In the genomic region with DNA sequence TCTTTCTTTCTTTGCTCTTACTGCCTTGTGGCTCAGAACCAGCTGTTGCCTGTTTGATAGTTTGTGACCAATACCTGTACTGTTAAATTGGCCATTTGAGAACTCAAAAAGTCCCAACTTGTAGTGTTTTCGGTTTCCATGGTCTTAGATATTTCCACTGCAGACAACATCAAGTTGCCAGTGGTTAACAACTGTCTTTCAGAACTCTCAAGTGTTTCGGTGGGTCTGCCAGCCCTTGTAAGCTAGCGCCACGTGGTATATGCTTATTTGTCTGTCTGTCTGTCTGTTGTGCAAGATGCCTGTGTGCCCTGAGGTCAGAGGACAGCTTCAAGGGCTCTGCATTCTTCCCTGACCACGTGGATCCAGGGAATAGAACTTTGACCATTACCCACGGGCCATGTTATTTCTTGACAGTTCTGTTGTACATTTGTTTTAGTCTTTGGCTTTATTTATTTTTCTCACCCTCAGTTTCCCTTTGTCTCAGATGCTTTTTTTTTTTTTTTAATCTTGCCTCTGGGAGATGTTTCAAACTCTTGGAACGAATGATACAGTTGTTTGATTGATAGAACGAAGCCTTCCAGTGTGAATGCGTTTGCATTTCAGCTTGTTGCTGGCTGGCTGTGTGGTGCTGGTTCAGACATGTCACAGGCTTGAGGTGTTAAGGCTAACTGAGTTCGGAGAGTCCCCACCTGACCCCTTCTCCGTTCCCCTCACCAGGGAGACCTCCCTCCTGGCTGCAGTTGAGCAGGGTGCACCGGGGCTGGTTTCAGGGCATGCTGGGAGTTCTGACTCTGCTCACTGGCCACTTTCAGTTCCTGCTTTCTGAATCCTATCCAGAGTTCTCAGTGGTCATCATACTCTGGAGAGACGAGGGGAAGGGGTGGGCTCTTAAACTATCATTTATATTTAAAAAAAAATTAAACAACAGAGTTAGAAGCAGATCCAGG, we compare ENCODE assay signal across 28 mouse cellular contexts. TPM values are rescaled to one million over a fixed set of nuclear protein-coding genes. Genes with fewer than 3 reads are reported as not detected.
DNase-seq lines count a peak whose midpoint lies in the region; ATAC-seq lines count a peak whose summit lies in the region.
"Had no signal": no experiment of that assay in that cellular context is flagged by ENCODE, and none has a peak within 500 bp of the region (broad histone marks: within the 10 kb centered on the region; RNA-seq: fewer than 3 reads in every experiment).

No protein-coding gene starts in this region.

- no peaks in the 10 kb centered on the region for H3K4me1 ChIP-seq in liver, embryonic 16.5 days (ENCODE audit: control insufficient read depth, low read depth, low read length)
- H3K4me1 ChIP-seq in liver, embryonic 12.5 days = peaks cover 5% of the 10 kb centered on the region; the same call in 1 of the 2 replicates
- no peaks in the 10 kb centered on the region for H3K4me1 ChIP-seq in embryonic facial prominence, embryonic 10.5 days
- H3K4me1 ChIP-seq: embryonic facial prominence, embryonic 12.5 days; forebrain, embryonic 15.5 days; heart, embryonic 15.5 days; hindbrain, embryonic 12.5 days; limb, embryonic 13.5 days; midbrain, embryonic 15.5 days; neural tube, embryonic 12.5 days had no signal

- H3K36me3 ChIP-seq in liver, embryonic 16.5 days (ENCODE audit: control insufficient read depth, insufficient read depth) = no peaks in the 10 kb centered on the region
- H3K36me3 ChIP-seq in liver, embryonic 12.5 days = no peaks in the 10 kb centered on the region
- H3K36me3 ChIP-seq in embryonic facial prominence, embryonic 10.5 days (replicated peaks) = no peaks in the 10 kb centered on the region
- H3K36me3 ChIP-seq: embryonic facial prominence, embryonic 12.5 days; forebrain, embryonic 15.5 days; G1E; heart, embryonic 15.5 days; hindbrain, embryonic 12.5 days; limb, embryonic 13.5 days; liver, embryonic 15.5 days; midbrain, embryonic 15.5 days; neural tube, embryonic 12.5 days had no signal

- no peaks in the 10 kb centered on the region; the same call in 1 of the 2 replicates for H3K9me3 ChIP-seq in liver, embryonic 16.5 days (replicated peaks; ENCODE audit: control insufficient read depth, low read length)
- peaks cover 13% of the 10 kb centered on the region; the same call in 1 of the 2 replicates for H3K9me3 ChIP-seq in liver, embryonic 12.5 days (replicated peaks)
- H3K9me3 ChIP-seq in embryonic facial prominence, embryonic 10.5 days = peaks cover 14% of the 10 kb centered on the region; the same call in 1 of the 2 replicates
- H3K9me3 ChIP-seq: heart, embryonic 15.5 days; hindbrain, embryonic 12.5 days; liver, embryonic 15.5 days; midbrain, embryonic 15.5 days had no signal

- H3K4me3 ChIP-seq in liver, embryonic 16.5 days (ENCODE audit: low read depth, low read length) = no peak overlapping the region
- H3K4me3 ChIP-seq in liver, embryonic 12.5 days = no peak overlapping the region
- H3K4me3 ChIP-seq in embryonic facial prominence, embryonic 10.5 days = no peak overlapping the region
- H3K4me3 ChIP-seq: embryonic facial prominence, embryonic 12.5 days; forebrain, embryonic 15.5 days; gastrocnemius, adult 2 months; heart, embryonic 15.5 days; hindbrain, embryonic 12.5 days; limb, embryonic 13.5 days; liver, embryonic 15.5 days; midbrain, embryonic 15.5 days; neural tube, embryonic 12.5 days had no signal

- WGBS in liver, embryonic 16.5 days (ENCODE audit: insufficient replicate concordance) = 47% methylated on average over 13 of the region's 13 CpGs
- WGBS in liver, embryonic 12.5 days (ENCODE audit: insufficient replicate concordance) = 54% methylated on average over 13 of the region's 13 CpGs
- 76% methylated on average over 13 of the region's 13 CpGs for WGBS in embryonic facial prominence, embryonic 10.5 days

- H3K4me2 ChIP-seq in liver, embryonic 16.5 days (ENCODE audit: low read depth, low read length) = no peak overlapping the region
- H3K4me2 ChIP-seq in liver, embryonic 12.5 days = no peak overlapping the region
- H3K4me2 ChIP-seq: embryonic facial prominence, embryonic 12.5 days; forebrain, embryonic 15.5 days; heart, embryonic 15.5 days; hindbrain, embryonic 12.5 days; limb, embryonic 13.5 days; liver, embryonic 15.5 days; midbrain, embryonic 15.5 days; neural tube, embryonic 12.5 days had no signal

- no peak overlapping the region for H3K27ac ChIP-seq in liver, embryonic 16.5 days (ENCODE audit: low read length)
- no peak overlapping the region for H3K27ac ChIP-seq in liver, embryonic 12.5 days
- H3K27ac ChIP-seq in embryonic facial prominence, embryonic 10.5 days (replicated peaks) = no peak overlapping the region
- H3K27ac ChIP-seq: embryonic facial prominence, embryonic 12.5 days; forebrain, embryonic 15.5 days; gastrocnemius, adult 2 months; heart, embryonic 15.5 days; hindbrain, embryonic 12.5 days; hindbrain, postnatal 0 days; kidney, postnatal 0 days; limb, embryonic 13.5 days; liver, embryonic 15.5 days; midbrain, embryonic 15.5 days; neural tube, embryonic 12.5 days had no signal

- peak; percentile 68 for DNase-seq in yolk sac, embryonic 10.5 days (ENCODE audit: low spot score)
- no peak for DNase-seq in gastrocnemius, postnatal 10 days
- no peak for DNase-seq in embryonic facial prominence, embryonic 10.5 days (ENCODE audit: low spot score)
- DNase-seq: adrenal gland, postnatal 10 days; B cell, adult 2 months; cerebellum, adult 8-10 months; cerebellum, postnatal 25 days; gastrocnemius, adult 2 months; heart, postnatal 36 days; kidney, adult 8-10 months; kidney, postnatal 4 days; lung, postnatal 36 days; right cerebral cortex, postnatal 4 days had no signal

- ATAC-seq in liver, embryonic 16.5 days (ENCODE audit: low read depth) = peak; percentile 63
- no peak for ATAC-seq in liver, embryonic 12.5 days
- ATAC-seq in common myeloid progenitor, adult 5-6 weeks (replicated peaks; ENCODE audit: low read depth, poor library complexity, severe bottlenecking) = 0 out of 2 replicates have a peak, but pooled peaks have one; percentile 47
- ATAC-seq in megakaryocyte progenitor cell, adult 5-6 weeks (replicated peaks; ENCODE audit: poor library complexity) = peak; percentile 58
- ATAC-seq: forebrain, embryonic 15.5 days; hindbrain, postnatal 0 days; midbrain, embryonic 15.5 days had no signal

- no peak overlapping the region for H3K9ac ChIP-seq in liver, embryonic 16.5 days (ENCODE audit: low read depth, low read length)
- H3K9ac ChIP-seq in liver, embryonic 12.5 days = no peak overlapping the region
- H3K9ac ChIP-seq: embryonic facial prominence, embryonic 12.5 days; forebrain, embryonic 15.5 days; heart, embryonic 15.5 days; hindbrain, embryonic 12.5 days; limb, embryonic 13.5 days; liver, embryonic 15.5 days; midbrain, embryonic 15.5 days; neural tube, embryonic 12.5 days had no signal

- no peaks in the 10 kb centered on the region for H3K27me3 ChIP-seq in liver, embryonic 16.5 days (ENCODE audit: control insufficient read depth, insufficient read depth, low read depth, low read length)
- H3K27me3 ChIP-seq in liver, embryonic 12.5 days (replicated peaks) = peaks cover 19% of the 10 kb centered on the region
- H3K27me3 ChIP-seq in embryonic facial prominence, embryonic 10.5 days (replicated peaks; ENCODE audit: low read depth, poor library complexity, severe bottlenecking) = peaks cover 30% of the 10 kb centered on the region
- H3K27me3 ChIP-seq: forebrain, embryonic 15.5 days had no signal

RNA-seq across cellular contexts. Expression of a gene that starts 7.2 kb away (rescaled TPM):
- polyA plus RNA-seq in liver, embryonic 16.5 days (2015; fragmentation: Nextera tagmentation; extraction: Ambion mirVana) = 3.8 and 4.2 TPM in 2 replicates
- 2.3 and 2.6 TPM in 2 replicates for polyA plus RNA-seq in liver, embryonic 12.5 days (2016; fragmentation: Nextera tagmentation; extraction: Ambion mirVana)
- total RNA-seq in common myeloid progenitor, adult 5-6 weeks (2017) = 77.8 and 120 TPM in 2 replicates
- total RNA-seq in megakaryocyte progenitor cell, adult 5-6 weeks (2015) = 27.6 and 30.5 TPM in 2 replicates
- 62.5 and 82.8 TPM in 2 replicates for total RNA-seq in megakaryocyte progenitor cell, adult 5-6 weeks (2017)
- 1 to 10 TPM; 2.6 to 3.8 TPM for total RNA-seq in gastrocnemius, postnatal 10 days (2021)
- 2.8 and 2.9 TPM in 2 replicates for polyA plus RNA-seq in embryonic facial prominence, embryonic 10.5 days (2016; fragmentation: Nextera tagmentation; extraction: Ambion mirVana)

RNA-seq across cellular contexts. Expression of a gene that starts 7.4 kb away (rescaled TPM):
- 9.6 and 9.7 TPM in 2 replicates for polyA plus RNA-seq in liver, embryonic 16.5 days (2015; fragmentation: Nextera tagmentation; extraction: Ambion mirVana)
- 4.5 and 5.0 TPM in 2 replicates for polyA plus RNA-seq in liver, embryonic 12.5 days (2016; fragmentation: Nextera tagmentation; extraction: Ambion mirVana)
- total RNA-seq in common myeloid progenitor, adult 5-6 weeks (2017) = 75.3 and 119 TPM in 2 replicates
- total RNA-seq in megakaryocyte progenitor cell, adult 5-6 weeks (2015) = 112 and 120 TPM in 2 replicates
- total RNA-seq in megakaryocyte progenitor cell, adult 5-6 weeks (2017) = 122 and 126 TPM in 2 replicates
- total RNA-seq in gastrocnemius, postnatal 10 days (2021) = 1 to 10 TPM; 1.6 to 1.7 TPM
- polyA plus RNA-seq in embryonic facial prominence, embryonic 10.5 days (2016; fragmentation: Nextera tagmentation; extraction: Ambion mirVana) = 0.57 and 0.93 TPM in 2 replicates

RNA-seq across cellular contexts. Expression of a gene that starts 17.3 kb away (rescaled TPM):
- 17.7 and 18.5 TPM in 2 replicates for polyA plus RNA-seq in liver, embryonic 16.5 days (2015; fragmentation: Nextera tagmentation; extraction: Ambion mirVana)
- 12.5 and 13.5 TPM in 2 replicates for polyA plus RNA-seq in liver, embryonic 12.5 days (2016; fragmentation: Nextera tagmentation; extraction: Ambion mirVana)
- 480 and 499 TPM in 2 replicates for total RNA-seq in common myeloid progenitor, adult 5-6 weeks (2017)
- total RNA-seq in megakaryocyte progenitor cell, adult 5-6 weeks (2015) = 289 and 290 TPM in 2 replicates
- total RNA-seq in megakaryocyte progenitor cell, adult 5-6 weeks (2017) = 461 and 471 TPM in 2 replicates
- 1 to 10 TPM; 4.5 to 5.1 TPM for total RNA-seq in gastrocnemius, postnatal 10 days (2021)
- polyA plus RNA-seq in embryonic facial prominence, embryonic 10.5 days (2016; fragmentation: Nextera tagmentation; extraction: Ambion mirVana) = 1.3 and 1.7 TPM in 2 replicates

RNA-seq across cellular contexts. Expression of a gene that starts 23.1 kb away (rescaled TPM):
- polyA plus RNA-seq in liver, embryonic 16.5 days (2015; fragmentation: Nextera tagmentation; extraction: Ambion mirVana) = 6.7 TPM in 2 replicates
- polyA plus RNA-seq in liver, embryonic 12.5 days (2016; fragmentation: Nextera tagmentation; extraction: Ambion mirVana) = 5.6 and 6.9 TPM in 2 replicates
- 80.1 and 87.6 TPM in 2 replicates for total RNA-seq in common myeloid progenitor, adult 5-6 weeks (2017)
- 8.5 and 17.1 TPM in 2 replicates for total RNA-seq in megakaryocyte progenitor cell, adult 5-6 weeks (2015)
- 54.6 and 67.9 TPM in 2 replicates for total RNA-seq in megakaryocyte progenitor cell, adult 5-6 weeks (2017)
- 1 to 10 TPM; 6.5 to 7.0 TPM for total RNA-seq in gastrocnemius, postnatal 10 days (2021)
- 0.56 and 1.1 TPM in 2 replicates for polyA plus RNA-seq in embryonic facial prominence, embryonic 10.5 days (2016; fragmentation: Nextera tagmentation; extraction: Ambion mirVana)

RNA-seq across cellular contexts. Expression of a gene that starts 27.3 kb away (rescaled TPM):
- polyA plus RNA-seq in liver, embryonic 16.5 days (2015; fragmentation: Nextera tagmentation; extraction: Ambion mirVana) = 1.3 and 1.5 TPM in 2 replicates
- 0.21 and 0.45 TPM in 2 replicates for polyA plus RNA-seq in liver, embryonic 12.5 days (2016; fragmentation: Nextera tagmentation; extraction: Ambion mirVana)
- total RNA-seq in common myeloid progenitor, adult 5-6 weeks (2017) = 31.9 and 35.1 TPM in 2 replicates
- total RNA-seq in megakaryocyte progenitor cell, adult 5-6 weeks (2015) = 36.2 and 39.4 TPM in 2 replicates
- 47.0 and 60.3 TPM in 2 replicates for total RNA-seq in megakaryocyte progenitor cell, adult 5-6 weeks (2017)
- 1 to 10 TPM; 1.4 to 1.8 TPM for total RNA-seq in gastrocnemius, postnatal 10 days (2021)
- polyA plus RNA-seq in embryonic facial prominence, embryonic 10.5 days (2016; fragmentation: Nextera tagmentation; extraction: Ambion mirVana) = 0.52 and 0.55 TPM in 2 replicates

Comparison
In these comparisons a context has a peak if more than half of its experiments do, and no peak if none do; other contexts are left out.
1. RNA of a gene that starts 7.2 kb away (total RNA-seq): 77.8 to 120 TPM in common myeloid progenitor, adult 5-6 weeks and 27.6 to 82.8 TPM in megakaryocyte progenitor cell, adult 5-6 weeks; 2.6 to 3.8 TPM in gastrocnemius, postnatal 10 days; every median in the first group is over 4 times any median in the second.
2. RNA of a gene that starts 7.4 kb away (total RNA-seq): 112 to 126 TPM in megakaryocyte progenitor cell, adult 5-6 weeks and 75.3 to 119 TPM in common myeloid progenitor, adult 5-6 weeks; 1.6 to 1.7 TPM in gastrocnemius, postnatal 10 days; every median in the first group is over 10 times any median in the second.
3. RNA of a gene that starts 17.3 kb away (total RNA-seq): 480 to 499 TPM in common myeloid progenitor, adult 5-6 weeks and 289 to 471 TPM in megakaryocyte progenitor cell, adult 5-6 weeks; 4.5 to 5.1 TPM in gastrocnemius, postnatal 10 days; every median in the first group is over 10 times any median in the second.